Mouse (Mus musculus): ENCODE results near the gene Prkg2.

Prkg2 gene
- long read RNA-seq, experiment 1, full-length matches to known transcripts = 1 of 3 reads
- long read RNA-seq, experiment 1, partial matches to known transcripts = 0 of 3 reads
- long read RNA-seq, experiment 1, other reads (novel, unspliced or antisense) = 2 of 3 reads
- long read RNA-seq, experiment 2 = 0 reads

GRCm38 (mm10) chr5:99036596-99037441 lies at the start of gene Prkg2:
Gene Prkg2 (minus strand): TSS chr5:99037351.
- intact Hi-C loops (cut with DNase I) = no loop called here

- intact Hi-C loops (cut with DNase I) = no loop called here
Observed at GRCm38 (mm10) chr5:99083955-99084354, 46.8 kb upstream of the Prkg2 start.

GRCm38 (mm10) chr5:99078375-99078774 lies 41.2 kb upstream of the Prkg2 start:
- intact Hi-C loops (cut with DNase I) = no loop called here

GRCm38 (mm10) chr5:99068391-99068790 lies 31.2 kb upstream of the Prkg2 start:
- intact Hi-C loops (cut with DNase I) = no loop called here

- intact Hi-C loops (cut with DNase I) = no loop called here
Observed at GRCm38 (mm10) chr5:99062582-99062981, 25.4 kb upstream of the Prkg2 start.

GRCm38 (mm10) chr5:99039021-99039420 lies 1.9 kb upstream of the Prkg2 start:
- intact Hi-C loops (cut with DNase I) = no loop called here

GRCm38 (mm10) chr5:99037442-99037811 lies 276 bp upstream of the Prkg2 start:
- intact Hi-C loops (cut with DNase I) = no loop called here

GRCm38 (mm10) chr5:99035961-99036360 lies 1.2 kb downstream of the Prkg2 start:
- intact Hi-C loops (cut with DNase I) = no loop called here

GRCm38 (mm10) chr5:99031551-99032149 lies 5.5 kb downstream of the Prkg2 start:
- intact Hi-C loops (cut with DNase I) = no loop called here

GRCm38 (mm10) chr5:99026343-99026742 lies 10.8 kb downstream of the Prkg2 start:
- intact Hi-C loops (cut with DNase I) = no loop called here

- intact Hi-C loops (cut with DNase I) = no loop called here
Observed at GRCm38 (mm10) chr5:99019709-99020108, 17.4 kb downstream of the Prkg2 start.

- intact Hi-C loops (cut with DNase I) = no loop called here
Observed at GRCm38 (mm10) chr5:99015140-99015539, 22.0 kb downstream of the Prkg2 start.

- intact Hi-C loops (cut with DNase I) = no loop called here
Observed at GRCm38 (mm10) chr5:99010448-99011151, 26.6 kb downstream of the Prkg2 start.

GRCm38 (mm10) chr5:98998104-98998503 lies 39.0 kb downstream of the Prkg2 start:
- intact Hi-C loops (cut with DNase I) = no loop called here

- intact Hi-C loops (cut with DNase I) = no loop called here
Observed at GRCm38 (mm10) chr5:98995767-98996166, 41.4 kb downstream of the Prkg2 start.

GRCm38 (mm10) chr5:98991600-98991999 lies 45.6 kb downstream of the Prkg2 start:
- intact Hi-C loops (cut with DNase I) = no loop called here

GRCm38 (mm10) chr5:98987634-98988033 lies 49.5 kb downstream of the Prkg2 start:
- intact Hi-C loops (cut with DNase I) = no loop called here

- intact Hi-C loops (cut with DNase I) = no loop called here
Observed at GRCm38 (mm10) chr5:98987116-98987515, 50.0 kb downstream of the Prkg2 start.

- intact Hi-C loops (cut with DNase I) = no loop called here
Observed at GRCm38 (mm10) chr5:98986459-98986858, 50.7 kb downstream of the Prkg2 start.

GRCm38 (mm10) chr5:98986011-98986410 lies 51.1 kb downstream of the Prkg2 start:
- intact Hi-C loops (cut with DNase I) = no loop called here

GRCm38 (mm10) chr5:98985077-98985476 lies 52.1 kb downstream of the Prkg2 start:
- intact Hi-C loops (cut with DNase I) = no loop called here

GRCm38 (mm10) chr5:98981304-98981703 lies 55.8 kb downstream of the Prkg2 start:
- intact Hi-C loops (cut with DNase I) = no loop called here

Measured in adrenal gland (tissue).